Mouse (Mus musculus) spleen, adult 2 months (tissue): ENCODE results near the gene Pitpnc1. TPM values are rescaled to one million over a fixed set of nuclear protein-coding genes. Genes with fewer than 3 reads are reported as not detected.

Experiments
- DNase-seq, 2 experiments: peaks; one replicate each; pipeline versions ENCODE4 v3.0.0 to v3.0.0-alpha.2; 2012 to 2021; ENCODE audit warnings: low spot score in 2 of 2, low read depth in 1 of 2
- H3K27ac ChIP-seq: fragments of 200-500 bp; 2 replicates; pipeline ENCODE4 v1.5.1; 2012; ENCODE audit warnings: low read length, inconsistent platforms; ENCODE audit not compliant: insufficient read depth
- H3K27me3 ChIP-seq: fragments of 200-500 bp; 2 replicates; pipeline ENCODE4 v1.6.1; 2012; ENCODE audit warnings: mild to moderate bottlenecking, moderate library complexity, low read length, inconsistent platforms; ENCODE audit not compliant: control insufficient read depth, insufficient read depth
- H3K36me3 ChIP-seq: fragments of 200-500 bp; 2 replicates; pipeline ENCODE4 v1.6.1; 2012; ENCODE audit warnings: mild to moderate bottlenecking, low read length, inconsistent platforms; ENCODE audit not compliant: control insufficient read depth, insufficient read depth
- H3K4me1 ChIP-seq: fragments of 200-500 bp; 2 replicates; pipeline ENCODE4 v1.6.1; 2011; ENCODE audit warnings: inconsistent platforms; ENCODE audit not compliant: control insufficient read depth, insufficient read depth, insufficient read length
- H3K4me3 ChIP-seq: fragments of 200-500 bp; 2 replicates; pipeline ENCODE4 v1.5.1; 2011; ENCODE audit warnings: mild to moderate bottlenecking, inconsistent platforms; ENCODE audit not compliant: insufficient read depth, insufficient read length; ENCODE audit errors: extremely low read depth
- CTCF ChIP-seq: fragments of 200-500 bp; IDR thresholded peaks from 2 replicates; pipeline ENCODE4 v1.5.1; 2011; ENCODE audit warnings: mild to moderate bottlenecking, inconsistent platforms; ENCODE audit not compliant: insufficient read depth, insufficient read length, insufficient replicate concordance; ENCODE audit errors: extremely low read depth
- POLR2A ChIP-seq: fragments of 200-500 bp; IDR thresholded peaks from 2 replicates; pipeline ENCODE4 v1.6.1; 2011; ENCODE audit warnings: low read depth, low read length, inconsistent platforms
- WGBS: fragments of 180-500 bp; shearing (Covaris S2); methylation state at CpG from one replicate; pipeline ENCODE4 v1.1.7; 2018; 5-methylcytosine and 5-hydroxymethylcytosine counted together
- polyA plus RNA-seq: library from polyadenylated mRNA; depleted of rRNA; stranded (reverse); fragments of >200 nt; gene quantifications from 2 replicates; pipeline ENCODE4 v1.2.3, GENCODE M21; 2012

Pitpnc1 gene
- polyA plus RNA-seq, 1 experiment = 6.4 TPM

DNA sequence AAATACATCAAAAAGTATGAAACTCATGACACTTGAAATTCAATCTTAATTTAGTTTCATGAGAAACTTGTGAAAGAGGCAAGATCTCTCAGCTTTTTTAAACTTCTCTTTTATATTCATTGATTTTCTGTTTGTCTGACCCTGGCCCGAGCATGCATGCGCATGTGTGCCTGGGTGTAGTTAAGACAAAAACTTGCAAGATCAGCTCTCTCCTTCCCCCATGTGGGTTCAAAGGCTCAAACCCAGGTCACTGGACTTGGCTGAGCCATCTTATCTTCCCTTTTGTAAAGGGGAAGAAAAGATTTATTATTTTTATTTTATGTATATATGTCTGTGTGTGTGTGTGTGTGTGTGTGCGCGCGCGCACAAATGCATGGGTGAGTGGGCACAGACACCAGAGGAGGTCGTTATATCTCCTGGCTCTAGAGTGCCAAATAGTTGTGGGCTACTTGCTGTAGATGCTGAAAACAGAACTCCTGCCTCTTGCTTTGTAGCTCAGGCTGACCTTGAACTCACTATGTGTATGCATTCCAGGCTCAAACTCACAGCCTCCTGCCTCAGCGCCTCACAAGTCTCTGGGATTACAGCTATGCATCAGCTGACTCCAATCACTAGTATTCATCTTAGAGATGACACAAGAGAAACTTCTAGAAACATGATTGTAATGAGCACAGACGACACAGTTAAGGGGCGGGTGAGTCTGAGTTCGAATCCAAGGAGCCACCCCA lies 64.7 kb downstream of the Pitpnc1 start:
- Histone ChIP-seq H3K4me3 (no peak overlapping the region), H3K4me1 (peaks cover 6% of the 10 kb centered on the region), H3K27me3 (no peaks in the 10 kb centered on the region), H3K36me3 (no peaks in the 10 kb centered on the region), H3K27ac (no peak overlapping the region)
- TF ChIP-seq CTCF (no peak), POLR2A (no peak)
- no peak for DNase-seq
- WGBS = 92% methylated on average over 11 of the region's 11 CpGs

DNA sequence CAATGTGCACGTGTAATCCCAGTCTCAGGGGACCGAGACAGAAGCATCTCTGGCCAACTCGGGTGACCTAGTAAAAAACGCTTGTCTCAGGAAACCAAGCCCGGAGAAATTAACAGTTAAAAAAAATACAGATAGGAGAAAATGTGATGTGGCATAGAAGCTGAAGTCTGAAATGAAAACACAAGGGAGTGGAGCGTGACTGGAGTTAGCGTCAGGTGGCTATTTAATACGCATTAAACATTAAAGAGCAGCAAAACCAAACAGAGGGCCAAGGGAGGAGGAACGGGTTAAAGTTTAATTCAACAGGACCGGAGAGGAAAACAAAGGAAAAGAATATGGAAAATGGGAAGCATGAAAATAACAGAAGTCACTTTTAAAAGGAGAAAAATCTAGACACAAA lies 67.2 kb downstream of the Pitpnc1 start:
- WGBS = 75% methylated on average over 10 of the region's 10 CpGs
- no peak for DNase-seq
- Histone ChIP-seq H3K27me3 (no peaks in the 10 kb centered on the region), H3K4me3 (no peak overlapping the region), H3K36me3 (no peaks in the 10 kb centered on the region), H3K27ac (no peak overlapping the region), H3K4me1 (peaks cover 4% of the 10 kb centered on the region)
- no peak for TF ChIP-seq CTCF
- TF ChIP-seq POLR2A = no peak

- Histone ChIP-seq H3K4me1 (no peaks in the 10 kb centered on the region; the same call in 1 of the 2 replicates), H3K27me3 (no peaks in the 10 kb centered on the region), H3K27ac (no peak overlapping the region), H3K36me3 (no peaks in the 10 kb centered on the region), H3K4me3 (no peak overlapping the region)
- no peak for DNase-seq
- no peak for TF ChIP-seq CTCF
- TF ChIP-seq POLR2A = no peak
- 96% methylated on average over 5 of the region's 5 CpGs for WGBS
Measured at GRCm38 (mm10) chr11:107401839-107402590, 68.5 kb downstream of the Pitpnc1 start.

GRCm38 (mm10) chr11:107400826-107401225 lies 69.7 kb downstream of the Pitpnc1 start:
- no peak for DNase-seq
- Histone ChIP-seq H3K36me3 (no peaks in the 10 kb centered on the region), H3K27ac (no peak overlapping the region)

DNA sequence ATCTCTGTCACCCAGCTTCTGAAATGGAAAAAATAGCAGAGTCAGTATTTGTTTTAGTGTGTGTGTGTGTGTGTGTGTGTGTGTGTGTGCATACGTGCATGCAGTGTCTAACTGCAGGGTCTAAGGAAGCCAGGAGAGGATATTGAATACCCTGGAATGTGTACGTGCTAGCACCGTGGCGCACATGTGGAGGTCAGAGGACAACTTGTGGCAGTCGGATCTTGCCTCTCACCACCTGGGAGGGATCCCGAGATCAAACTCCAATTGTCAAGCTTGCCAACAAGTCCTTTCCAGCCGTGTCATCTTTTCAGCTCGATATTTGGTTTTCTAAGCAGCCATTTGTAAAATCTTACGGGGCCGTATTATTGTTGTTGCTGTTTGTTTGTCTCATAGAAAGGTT lies 70.5 kb downstream of the Pitpnc1 start:
- Histone ChIP-seq H3K4me3 (no peak overlapping the region), H3K27ac (no peak overlapping the region), H3K36me3 (no peaks in the 10 kb centered on the region), H3K4me1 (no peaks in the 10 kb centered on the region; the same call in 1 of the 2 replicates), H3K27me3 (no peaks in the 10 kb centered on the region)
- DNase-seq = no peak
- TF ChIP-seq POLR2A (no peak), CTCF (no peak)
- 91% methylated on average over 10 of the region's 10 CpGs for WGBS

More at GRCm38 (mm10) chr11:107400826-107401225, 69.7 kb downstream of the Pitpnc1 start:
- no peaks in the 10 kb centered on the region; the same call in 1 of the 2 replicates for H3K4me1 ChIP-seq
- no peaks in the 10 kb centered on the region for H3K27me3 ChIP-seq
- H3K4me3 ChIP-seq = no peak overlapping the region
- TF ChIP-seq POLR2A = no peak
- no peak for TF ChIP-seq CTCF
- 81% methylated on average over 7 of the region's 7 CpGs for WGBS

- Histone ChIP-seq H3K4me3 (no peak overlapping the region), H3K27me3 (no peaks in the 10 kb centered on the region), H3K4me1 (no peaks in the 10 kb centered on the region), H3K27ac (no peak overlapping the region), H3K36me3 (no peaks in the 10 kb centered on the region)
- DNase-seq = no peak
- no peak for TF ChIP-seq POLR2A
- no peak for TF ChIP-seq CTCF
- 79% methylated on average over 10 of the region's 10 CpGs for WGBS
Measured at GRCm38 (mm10) chr11:107397326-107397998, 73.0 kb downstream of the Pitpnc1 start.
